Mouse (Mus musculus) cortical plate, adult 2 months (tissue): Measurements from ENCODE around the gene Crk.

ENCODE experiments used
- CTCF ChIP-seq: fragments of 200-500 bp; IDR thresholded peaks from 2 replicates; pipeline ENCODE4 v1.5.1; 2011; ENCODE audit warnings: mild to moderate bottlenecking, control low read depth, low read length; ENCODE audit not compliant: insufficient read depth; ENCODE audit errors: extremely low read depth
- POLR2A ChIP-seq: fragments of 200-500 bp; IDR thresholded peaks from 2 replicates; pipeline ENCODE4 v1.6.1; 2011; ENCODE audit warnings: mild to moderate bottlenecking, low read length, control low read depth; ENCODE audit not compliant: insufficient read depth; ENCODE audit errors: extremely low read depth

DNA sequence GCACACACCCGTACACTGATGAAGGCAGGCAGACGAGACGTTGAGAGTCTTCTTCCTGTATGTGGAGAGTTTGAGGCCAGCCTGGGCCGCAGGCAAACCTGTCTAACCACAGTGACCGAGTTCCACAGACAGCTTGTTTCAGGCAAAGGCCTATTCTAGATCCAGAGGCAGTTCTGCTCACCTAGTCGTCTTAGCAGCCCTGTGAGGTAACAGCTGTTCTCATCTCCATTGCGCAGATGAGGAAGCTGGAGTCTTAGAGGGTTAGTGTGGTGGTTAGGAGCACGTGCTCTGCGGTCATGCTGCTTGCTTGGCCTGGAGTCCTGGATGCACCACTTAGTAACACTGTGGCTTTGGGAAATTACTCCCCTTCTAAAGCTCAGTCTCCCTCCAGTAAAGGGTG lies 34.4 kb upstream of the Crk start:
- no peak for TF ChIP-seq CTCF
- TF ChIP-seq POLR2A, result no peak
